Mouse (Mus musculus) thymus, postnatal 14 days (tissue): Measurements from ENCODE around the gene Ranbp2.
A peak's percentile ranks its signal among the peaks of the same experiment; 100 is the strongest.
"Not testable (repeated sequence)": the region's sequence is repeated elsewhere in the genome, so short reads cannot be mapped to it uniquely, and the experiment has no call there.

Experiments
- DNase-seq: peaks from one replicate; pipeline ENCODE4 v3.0.0; 2021

Gene Ranbp2

DNA sequence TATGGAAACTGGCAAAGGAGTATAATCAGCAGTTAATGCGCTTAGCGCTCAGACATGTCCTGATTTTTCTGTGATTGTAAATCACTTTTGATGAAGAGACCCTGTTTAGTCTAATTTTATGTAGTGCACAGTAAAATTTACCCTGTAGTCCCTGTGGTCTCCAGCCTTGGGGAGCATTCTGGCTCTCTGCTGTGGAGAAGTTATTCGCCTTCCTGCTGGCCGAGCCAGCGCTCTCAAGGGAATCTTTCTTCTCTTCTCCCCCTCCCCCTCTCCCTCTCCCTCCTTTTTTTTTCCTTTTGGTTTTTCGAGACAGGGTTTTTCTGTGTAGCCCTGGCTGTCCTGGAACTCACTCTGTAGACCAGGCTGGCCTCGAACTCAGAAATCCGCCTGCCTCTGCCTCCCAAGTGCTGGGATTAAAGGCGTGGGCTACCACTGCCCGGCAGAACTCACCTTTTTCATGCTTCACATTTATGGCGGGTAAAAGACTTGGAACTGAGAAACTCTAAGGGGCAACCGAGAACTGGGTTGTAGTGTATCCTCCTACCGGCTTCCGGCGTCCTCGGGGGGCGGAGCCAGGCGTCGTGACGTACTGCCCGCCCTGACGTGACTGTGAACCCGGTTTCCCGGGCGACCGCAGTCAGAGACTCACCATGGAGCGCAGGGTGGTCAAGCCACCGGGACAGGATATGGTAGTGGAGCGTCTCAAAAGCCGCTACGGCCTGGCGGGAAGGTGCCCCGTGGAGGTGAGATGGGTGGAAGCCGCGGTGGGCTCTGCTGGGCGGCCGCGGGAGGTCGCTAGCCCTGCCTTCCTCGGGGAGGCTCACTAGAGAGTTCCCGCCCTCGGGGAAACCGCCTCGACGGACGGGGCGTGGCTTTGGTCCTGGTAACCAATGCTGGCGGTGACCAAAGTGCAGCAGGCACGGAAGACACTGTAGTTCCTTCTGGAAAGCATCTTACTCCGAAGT, 50.9 kb downstream of the Ranbp2 start, which contains the start of gene Ccdc138:
Ccdc138 (plus strand) TSS at position 629 of the 965 bp plus-strand sequence.
- DNase-seq, result peak; percentile 96

DNA sequence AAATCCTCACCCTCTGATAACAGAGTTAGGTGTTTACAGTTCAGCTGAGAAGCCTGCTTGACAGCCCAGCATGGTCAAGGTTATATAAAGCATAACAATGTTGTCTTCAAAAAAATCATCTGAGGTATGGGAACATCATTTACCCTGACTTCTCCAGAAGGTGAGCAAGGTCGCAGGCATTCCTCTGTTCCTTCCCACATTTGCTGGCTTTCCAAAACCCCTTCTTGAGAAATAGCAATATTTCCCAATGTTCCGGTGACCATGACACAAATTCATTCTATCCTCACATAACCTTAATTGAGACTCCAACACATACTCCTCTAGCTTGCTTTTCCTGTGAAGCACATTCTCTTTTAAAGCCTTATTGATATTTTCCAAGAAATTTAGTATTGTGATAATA, 51.8 kb downstream of the Ranbp2 start:
- no peak for DNase-seq

DNA sequence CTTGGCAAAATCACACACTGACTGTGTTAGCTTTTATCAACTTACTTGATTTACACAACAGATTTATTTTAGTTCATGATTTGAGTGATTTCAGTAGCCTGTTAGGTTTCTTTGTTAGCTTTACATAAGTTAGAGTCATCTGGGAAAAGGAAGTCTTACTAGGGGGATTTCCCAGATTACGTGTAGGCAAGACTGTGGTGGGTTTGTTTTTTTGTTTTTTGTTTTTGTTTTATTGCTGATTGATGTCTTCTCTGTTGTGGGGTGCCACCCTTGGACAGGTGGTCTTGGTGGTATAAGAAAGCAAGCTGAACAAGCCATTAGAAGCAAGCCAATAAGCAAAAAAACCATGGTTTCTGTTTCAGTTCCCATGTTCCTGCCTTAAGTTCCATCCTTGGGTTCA, 82.6 kb downstream of the Ranbp2 start:
- no peak for DNase-seq

DNA sequence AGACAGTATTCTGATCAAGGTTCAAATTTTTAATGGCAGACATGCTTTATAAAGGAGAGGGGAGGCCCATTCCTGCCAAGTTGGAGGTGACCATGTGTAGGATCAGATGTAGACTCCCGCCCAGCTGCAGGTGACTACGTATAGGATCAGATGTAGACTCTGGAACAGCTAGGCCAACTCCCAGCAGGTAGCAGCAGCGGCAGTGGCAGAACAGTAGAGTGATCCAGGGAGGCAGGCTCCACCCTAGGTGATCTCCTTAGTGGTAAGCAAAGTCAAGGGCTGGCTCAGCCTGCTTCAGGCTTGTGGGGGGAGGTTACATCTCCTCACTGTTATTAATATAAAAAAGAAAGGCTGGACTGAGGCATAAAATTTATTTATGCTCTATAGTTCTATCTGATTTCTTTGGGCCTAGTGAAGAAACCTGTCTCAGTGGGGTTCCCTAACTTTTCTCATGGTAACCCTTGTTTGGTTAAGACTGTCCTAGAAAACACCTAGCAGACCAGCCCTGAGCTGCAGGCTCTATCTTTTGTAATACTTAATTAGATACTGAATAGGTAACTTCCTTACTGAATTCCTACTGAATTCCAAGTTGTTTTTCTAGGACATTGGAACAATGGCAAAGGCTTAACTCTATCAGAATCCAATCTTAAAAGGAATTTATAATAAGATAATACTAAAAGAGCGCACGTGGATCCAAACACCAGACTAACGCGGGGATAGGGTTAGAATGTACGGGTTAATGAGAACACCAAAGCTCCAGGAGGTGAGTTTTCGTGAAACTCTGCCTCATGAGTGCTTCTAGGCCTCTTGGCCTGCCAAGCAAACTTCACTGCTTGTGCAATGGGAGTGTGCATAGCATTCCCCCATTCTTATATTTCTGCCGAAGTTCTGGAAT, 84.4 kb downstream of the Ranbp2 start:
- no peak for DNase-seq

DNA sequence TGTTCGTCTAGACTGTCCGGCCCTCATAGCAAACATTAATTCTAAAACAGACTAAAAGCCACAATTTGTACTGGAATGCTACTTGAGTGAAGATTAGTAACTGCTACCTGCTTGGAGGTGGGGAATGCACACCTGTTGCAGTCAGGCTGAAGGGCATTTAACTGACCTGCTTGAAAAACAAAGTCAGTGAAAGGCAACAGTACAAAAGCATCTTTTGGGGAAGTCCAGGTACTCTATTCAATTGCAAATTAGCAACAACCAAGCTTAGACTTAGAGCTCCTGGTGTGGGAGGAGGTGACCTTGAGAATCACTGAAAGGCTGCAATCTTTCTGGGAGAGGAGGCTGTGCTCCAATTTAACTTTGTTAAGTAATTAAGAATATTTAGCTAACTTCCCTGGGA, 85.5 kb downstream of the Ranbp2 start:
- no peak for DNase-seq

DNA sequence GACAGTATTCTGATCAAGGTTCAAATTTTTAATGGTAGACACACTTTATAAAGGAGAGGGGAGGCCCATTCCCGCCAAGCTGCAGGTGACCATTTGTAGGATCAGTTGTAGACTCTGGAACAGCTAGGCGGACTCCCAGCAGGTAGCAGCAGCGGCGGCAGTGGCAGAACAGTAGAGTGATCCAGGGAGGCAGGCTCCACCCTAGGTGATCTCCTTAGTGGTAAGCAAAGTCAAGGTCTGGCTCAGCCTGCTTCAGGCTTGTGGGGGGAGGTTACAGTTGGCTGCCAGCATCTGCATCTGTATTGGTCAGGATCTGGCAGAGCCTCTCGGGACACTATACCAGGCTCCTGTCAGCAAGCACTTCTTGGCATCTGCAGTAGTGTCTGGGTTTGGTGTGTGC, 89.6 kb downstream of the Ranbp2 start:
- DNase-seq, result not testable (repeated sequence)

DNA sequence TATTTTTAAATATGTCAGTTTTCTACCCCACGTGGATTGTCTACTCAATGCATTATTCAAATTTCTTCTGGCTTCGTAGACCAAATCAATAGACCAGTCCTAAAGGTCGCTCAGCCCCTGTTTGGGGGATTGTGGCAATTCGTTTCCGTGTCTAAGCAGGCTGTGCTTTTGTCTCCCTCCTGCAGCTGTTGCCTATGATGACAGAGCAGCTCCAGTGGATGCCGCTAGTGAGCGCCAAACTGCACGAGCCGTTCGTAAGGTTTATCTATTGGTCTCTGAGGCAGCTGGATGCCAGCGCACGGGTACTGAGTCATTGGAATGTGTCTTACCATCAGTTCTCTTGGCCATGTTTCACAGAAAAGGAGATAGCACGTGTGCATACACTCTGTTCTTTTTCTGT, 93.9 kb downstream of the Ranbp2 start:
- DNase-seq, result no peak
